Mouse (Mus musculus) olfactory bulb, adult 2 months (tissue): ENCODE data around the gene Ankrd44. TPM values are rescaled to one million over a fixed set of nuclear protein-coding genes. Genes with fewer than 3 reads are reported as not detected.

Experiments
- H3K27ac ChIP-seq: fragments of 200-500 bp; 2 replicates; pipeline ENCODE4 v1.5.1; 2012; ENCODE audit warnings: low read depth, low read length; ENCODE audit not compliant: insufficient read depth
- H3K4me1 ChIP-seq: fragments of 200-500 bp; 2 replicates; pipeline ENCODE4 v1.6.1; 2012; ENCODE audit warnings: low read length; ENCODE audit not compliant: control insufficient read depth, insufficient read depth
- H3K4me3 ChIP-seq: fragments of 200-500 bp; 2 replicates; pipeline ENCODE4 v1.5.1; 2012; ENCODE audit warnings: mild to moderate bottlenecking, low read depth, low read length, moderate library complexity; ENCODE audit not compliant: insufficient read depth
- CTCF ChIP-seq: fragments of 200-500 bp; IDR thresholded peaks from 2 replicates; pipeline ENCODE4 v1.5.1; 2012; ENCODE audit warnings: low read depth, mild to moderate bottlenecking, low read length, moderate library complexity; ENCODE audit not compliant: insufficient read depth
- POLR2A ChIP-seq: fragments of 200-500 bp; IDR thresholded peaks from 2 replicates; pipeline ENCODE4 v1.6.1; 2012; ENCODE audit warnings: mild to moderate bottlenecking, low read depth, low read length, moderate library complexity; ENCODE audit not compliant: insufficient read depth
- WGBS: fragments of 180-500 bp; shearing (Covaris S2); methylation state at CpG from one replicate; pipeline ENCODE4 v1.1.7; 2018; 5-methylcytosine and 5-hydroxymethylcytosine counted together
- polyA plus RNA-seq: library from polyadenylated mRNA; stranded (reverse); fragments of >200 nt; gene quantifications from 2 replicates; pipeline ENCODE4 v1.2.4, GENCODE M21; 2012; ENCODE audit warnings: low replicate concordance; ENCODE audit not compliant: missing spikeins, insufficient read depth, insufficient read length

Ankrd44 gene
- polyA plus RNA-seq, 1 experiment = not detected

DNA sequence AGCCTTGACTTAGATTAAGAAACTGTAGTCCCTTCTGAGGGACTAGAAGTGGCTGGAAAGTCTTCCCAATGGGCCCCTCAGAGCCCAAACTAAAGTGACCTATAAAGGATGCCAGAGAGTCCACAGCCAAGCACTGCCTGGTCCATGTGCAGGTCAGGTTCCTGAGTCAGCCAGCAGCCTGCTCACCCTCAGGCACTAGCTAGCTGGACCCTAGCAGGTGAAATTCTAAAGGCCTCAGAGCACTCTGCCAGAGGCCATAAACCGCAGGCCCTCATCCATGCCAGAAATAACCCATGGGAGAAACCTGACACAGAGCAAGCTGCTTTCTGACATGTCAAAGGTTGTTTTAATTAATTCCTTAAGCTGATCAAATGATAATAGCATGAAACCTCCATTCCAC is 25.1 kb downstream of the Ankrd44 start:
- Histone ChIP-seq H3K27ac (no peak overlapping the region), H3K4me3 (no peak overlapping the region), H3K4me1 (peaks cover 10% of the 10 kb centered on the region)
- 92% methylated on average over 1 of the region's 1 CpGs for whole genome bisulfite sequencing
- TF ChIP-seq POLR2A (no peak), CTCF (no peak)

DNA sequence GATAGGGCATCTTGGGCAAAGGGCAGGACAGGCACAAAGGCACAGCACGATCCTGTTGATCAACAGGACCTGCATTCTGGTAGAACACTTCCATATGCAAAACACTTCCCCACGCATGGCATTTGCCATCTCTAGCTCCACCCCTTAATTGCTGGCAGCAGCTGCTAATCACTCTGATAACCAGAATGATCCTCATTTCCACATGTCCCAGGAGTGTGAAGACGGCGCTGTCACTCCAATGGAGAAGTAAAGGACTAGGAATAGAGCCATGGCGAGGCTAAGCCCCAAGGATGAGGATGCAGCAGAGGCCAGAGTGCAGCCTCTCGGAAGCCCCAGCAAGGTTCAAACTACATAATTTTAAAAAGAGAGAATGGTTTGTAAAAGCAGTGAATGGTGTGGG is 26.9 kb downstream of the Ankrd44 start:
- 66% methylated on average over 6 of the region's 6 CpGs for WGBS
- TF ChIP-seq CTCF (no peak), POLR2A (no peak)
- no peak overlapping the region for H3K27ac ChIP-seq
- no peak overlapping the region for H3K4me3 ChIP-seq
- peaks cover 10% of the 10 kb centered on the region for H3K4me1 ChIP-seq

DNA sequence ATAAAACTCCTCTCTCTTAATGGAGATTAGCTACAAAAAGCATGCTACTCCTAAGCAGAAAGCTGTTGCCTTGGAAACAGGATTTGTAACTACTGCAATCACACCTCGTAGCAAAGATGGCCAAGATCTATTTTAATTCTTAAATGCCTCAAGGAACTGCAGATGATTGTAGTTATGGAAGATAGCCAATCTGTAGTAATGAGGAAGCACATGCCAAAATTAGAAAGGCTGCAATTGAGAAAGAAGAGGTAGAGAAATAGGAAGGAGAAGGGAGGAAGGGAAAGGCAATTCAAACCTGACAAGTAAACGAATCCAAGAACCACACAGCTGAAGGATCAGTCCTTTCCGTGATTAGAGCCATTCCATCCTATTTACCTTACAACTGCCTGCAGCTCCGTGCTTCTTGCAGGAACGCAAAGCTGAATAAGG is 27.5 kb downstream of the Ankrd44 start:
- peaks cover 10% of the 10 kb centered on the region for H3K4me1 ChIP-seq
- TF ChIP-seq CTCF (no peak), POLR2A (no peak)
- 9% methylated on average over 5 of the region's 5 CpGs for WGBS
- no peak overlapping the region for H3K4me3 ChIP-seq
- H3K27ac ChIP-seq = no peak overlapping the region

DNA sequence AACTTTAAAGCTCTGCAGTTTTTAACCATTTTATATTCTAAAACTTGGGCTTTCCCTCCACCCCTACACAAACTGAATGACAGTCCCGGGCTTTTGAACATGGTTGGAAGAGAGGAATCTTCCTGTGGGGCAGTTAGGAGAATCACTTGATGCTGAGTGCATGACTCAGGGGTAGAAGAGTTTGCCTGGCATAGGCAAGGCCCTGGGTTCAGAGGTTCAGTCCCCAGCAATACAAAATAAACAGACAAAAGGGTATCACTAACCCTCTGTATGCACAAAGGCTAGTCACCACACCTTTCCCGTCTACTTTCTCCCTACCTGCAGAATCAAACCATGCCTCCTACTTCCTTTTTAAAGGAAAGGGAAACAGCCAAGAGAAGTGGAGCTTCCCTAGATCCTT is 28.5 kb downstream of the Ankrd44 start:
- H3K4me3 ChIP-seq = no peak overlapping the region
- H3K27ac ChIP-seq = no peak overlapping the region
- TF ChIP-seq CTCF (no peak), POLR2A (no peak)
- 89% methylated on average over 2 of the region's 2 CpGs for WGBS
- peaks cover 10% of the 10 kb centered on the region for H3K4me1 ChIP-seq

DNA sequence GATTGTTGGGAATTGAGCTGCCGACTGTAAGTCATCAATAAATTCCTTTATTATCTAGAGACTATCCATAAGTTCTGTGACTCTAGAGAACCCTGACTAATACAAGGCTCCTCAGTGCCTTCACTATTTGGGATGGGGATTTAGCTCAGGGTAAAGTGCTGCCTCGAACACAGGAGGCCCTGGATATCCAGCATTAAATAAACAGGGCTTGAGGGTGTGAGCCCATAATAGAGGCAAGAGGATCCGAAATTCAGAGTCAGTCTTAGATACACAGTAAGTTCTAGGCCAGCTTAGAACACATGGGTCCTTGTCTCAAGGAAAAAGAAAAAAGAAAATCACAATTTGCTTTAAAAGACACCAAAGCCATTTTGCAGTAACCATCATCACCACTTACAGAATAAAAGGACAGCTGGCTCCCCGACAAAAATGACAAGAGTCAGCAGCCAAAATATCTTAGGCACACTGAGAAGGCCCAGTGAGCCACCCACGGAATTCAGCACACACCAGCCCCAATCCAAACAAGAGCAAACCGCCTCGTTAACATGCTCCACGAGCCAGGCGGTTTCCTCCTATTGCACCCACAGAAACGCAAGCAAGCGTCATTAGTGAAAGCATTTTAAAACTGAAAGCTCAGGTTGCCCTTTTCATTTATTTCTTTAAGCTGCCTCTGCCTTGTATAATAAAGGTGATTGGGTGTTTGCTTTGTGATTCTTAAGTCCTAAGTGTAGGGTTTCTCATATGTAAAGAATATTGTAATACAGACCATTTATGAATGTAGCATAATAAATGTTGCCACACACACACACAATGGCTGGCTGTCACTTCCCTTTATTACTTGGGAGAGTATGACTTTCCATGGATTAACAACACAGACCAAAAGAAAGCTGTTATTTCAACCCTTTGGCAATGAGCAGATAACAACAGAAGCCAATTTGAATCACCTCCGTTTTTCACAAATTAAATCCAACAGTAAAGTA is 29.8 kb downstream of the Ankrd44 start:
- Histone ChIP-seq H3K4me1 (peaks cover 10% of the 10 kb centered on the region), H3K27ac (no peak overlapping the region), H3K4me3 (no peak overlapping the region)
- 34% methylated on average over 12 of the region's 12 CpGs for WGBS
- TF ChIP-seq CTCF = no peak
- TF ChIP-seq POLR2A = no peak

DNA sequence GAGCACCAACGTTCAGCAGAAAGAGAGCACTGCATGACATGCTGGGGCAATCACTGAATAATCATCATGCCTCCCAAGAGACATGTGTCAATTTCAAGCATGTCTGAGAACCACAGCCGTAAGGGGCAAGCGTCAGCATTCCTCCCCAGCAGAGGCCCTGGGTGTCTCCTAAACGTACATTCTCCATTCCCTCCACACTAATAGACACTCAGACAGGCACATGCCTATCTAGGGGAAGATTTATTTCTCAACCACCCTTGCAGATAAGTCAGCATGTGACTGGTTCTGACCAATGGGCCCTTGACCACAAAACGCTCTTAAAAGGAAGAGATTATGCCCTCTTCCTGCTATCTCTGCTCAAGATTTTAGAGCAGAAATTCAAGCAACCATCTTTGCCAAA is 37.7 kb downstream of the Ankrd44 start:
- Histone ChIP-seq H3K27ac (no peak overlapping the region), H3K4me1 (no peaks in the 10 kb centered on the region), H3K4me3 (no peak overlapping the region)
- no peak for TF ChIP-seq POLR2A
- TF ChIP-seq CTCF = no peak
- WGBS = 79% methylated on average over 5 of the region's 5 CpGs

DNA sequence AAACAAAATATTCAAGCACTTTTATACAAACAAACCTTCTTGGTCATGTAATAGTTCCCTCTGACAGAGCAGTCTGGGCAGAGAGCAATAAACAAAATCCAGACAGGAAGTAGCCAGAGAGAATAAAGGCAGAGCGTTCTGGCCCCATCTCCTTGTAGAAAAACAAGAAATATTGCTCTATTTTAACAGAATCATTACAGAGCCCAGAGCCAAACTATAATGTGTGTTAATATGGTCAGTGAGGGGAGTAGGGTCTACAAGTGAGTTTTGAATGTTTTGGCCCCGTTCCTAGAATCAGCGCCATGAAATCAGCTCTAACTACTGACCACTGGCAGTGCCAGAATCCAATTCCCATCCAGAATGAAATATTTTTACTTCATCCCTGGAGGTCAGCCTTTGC is 38.3 kb downstream of the Ankrd44 start:
- 80% methylated on average over 3 of the region's 3 CpGs for WGBS
- TF ChIP-seq CTCF (no peak), POLR2A (no peak)
- Histone ChIP-seq H3K4me1 (no peaks in the 10 kb centered on the region), H3K4me3 (no peak overlapping the region), H3K27ac (no peak overlapping the region)

DNA sequence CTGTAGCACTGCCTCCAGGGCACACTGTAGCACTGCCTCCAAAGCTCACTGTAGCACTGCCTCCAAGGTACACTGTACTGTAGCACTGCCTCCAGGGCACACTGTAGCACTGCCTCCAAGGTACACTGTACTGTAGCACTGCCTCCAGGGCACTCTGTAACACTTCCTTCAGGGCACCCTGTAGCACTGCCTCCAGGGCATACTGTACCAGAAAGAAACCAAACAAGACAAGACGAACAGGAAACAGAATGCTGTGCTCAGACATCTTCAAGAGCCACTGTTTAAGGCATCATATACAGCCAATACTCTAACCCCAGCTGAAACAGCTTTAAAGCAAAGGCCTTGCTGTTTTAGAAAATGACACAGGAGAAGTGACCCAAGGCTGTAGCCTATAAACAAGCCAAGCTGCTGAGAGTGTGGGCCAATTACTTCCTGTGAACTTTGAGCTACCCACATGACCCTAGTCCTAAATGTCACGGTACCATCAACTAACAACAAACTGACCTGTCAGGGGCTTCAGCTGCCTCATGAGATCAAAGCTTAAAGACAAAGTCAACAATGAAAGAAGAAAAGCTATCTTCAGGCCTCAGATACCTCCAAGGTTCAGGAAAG is 43.2 kb downstream of the Ankrd44 start:
- WGBS = 89% methylated on average over 2 of the region's 2 CpGs
- Histone ChIP-seq H3K27ac (no peak overlapping the region), H3K4me3 (no peak overlapping the region), H3K4me1 (0 out of 2 replicates have a peak, but pooled peaks cover 2% of the 10 kb centered on the region)
- TF ChIP-seq CTCF (no peak), POLR2A (no peak)

DNA sequence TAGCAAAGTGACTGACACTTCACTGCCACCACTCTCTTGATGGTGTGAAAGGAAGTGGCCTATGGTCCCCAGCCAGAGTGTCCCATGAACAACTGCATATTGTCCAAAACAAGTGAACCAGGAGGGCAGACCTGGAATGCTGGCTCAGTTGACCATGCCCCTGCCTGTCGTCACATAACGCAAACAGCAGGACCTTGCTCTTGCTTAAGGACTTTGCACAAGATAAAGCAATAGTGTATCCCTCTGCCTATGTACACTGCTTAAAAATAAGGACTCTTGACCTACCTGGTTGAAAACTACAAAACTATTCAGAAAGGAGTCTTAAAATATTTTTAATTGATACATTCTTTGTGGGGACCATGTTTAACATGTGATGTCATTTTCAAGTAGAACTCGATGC is 44.7 kb downstream of the Ankrd44 start:
- H3K27ac ChIP-seq = no peak overlapping the region
- TF ChIP-seq CTCF (no peak), POLR2A (no peak)
- no peak overlapping the region for H3K4me3 ChIP-seq
- 91% methylated on average over 3 of the region's 3 CpGs for WGBS
- 0 out of 2 replicates have a peak, but pooled peaks cover 2% of the 10 kb centered on the region for H3K4me1 ChIP-seq
